Mouse (Mus musculus) CD4-positive naive resting alpha-beta T cell, adult 76 days (primary cell): Measurements from ENCODE around the gene Cyp46a1. TPM values are rescaled to one million over a fixed set of nuclear protein-coding genes. Genes with fewer than 3 reads are reported as not detected.

Experiments used
- total RNA-seq: library from RNA; stranded (reverse); gene quantifications from one replicate; pipeline ENCODE4 v1.2.4, GENCODE M21; 2023

Gene Cyp46a1
- not detected for total RNA-seq

DNA sequence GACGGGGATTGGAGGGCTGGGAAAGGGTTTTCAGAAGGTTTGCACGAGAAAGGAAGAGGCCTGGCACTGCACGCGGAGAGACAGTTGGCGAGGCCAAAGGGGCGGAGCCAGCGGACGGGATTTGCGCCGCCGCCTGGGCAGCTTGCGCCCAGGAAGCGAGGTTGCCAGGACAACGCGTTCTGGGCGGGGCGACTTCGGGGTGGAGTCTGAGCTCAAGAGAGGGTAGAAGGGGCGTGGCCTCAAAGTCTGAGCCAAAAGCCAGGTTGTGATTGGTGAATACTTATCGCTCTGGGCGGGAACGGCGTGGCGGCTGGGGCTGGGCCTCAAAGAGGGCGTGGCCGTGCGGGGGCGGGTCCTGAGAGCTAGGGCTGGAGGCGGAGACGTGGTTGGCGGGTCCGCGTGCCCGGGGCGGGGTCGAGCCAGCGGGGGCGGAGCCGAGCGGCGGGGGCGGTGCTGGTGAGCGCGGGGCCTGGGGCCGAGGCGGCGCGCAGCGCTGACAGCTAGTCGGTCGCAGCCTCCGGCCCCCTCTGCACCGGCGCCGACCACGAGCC lies at the start of gene Cyp46a1:
Cyp46a1 (plus strand) TSS at position 487 of the 551 bp plus-strand sequence.

GRCm38 (mm10) chr12:108305812-108306794 lies 28.1 kb upstream of the Cyp46a1 start, which contains the start of gene Hhipl1:
TSS of gene Hhipl1 (plus strand) at chr12:108306270.

DNA sequence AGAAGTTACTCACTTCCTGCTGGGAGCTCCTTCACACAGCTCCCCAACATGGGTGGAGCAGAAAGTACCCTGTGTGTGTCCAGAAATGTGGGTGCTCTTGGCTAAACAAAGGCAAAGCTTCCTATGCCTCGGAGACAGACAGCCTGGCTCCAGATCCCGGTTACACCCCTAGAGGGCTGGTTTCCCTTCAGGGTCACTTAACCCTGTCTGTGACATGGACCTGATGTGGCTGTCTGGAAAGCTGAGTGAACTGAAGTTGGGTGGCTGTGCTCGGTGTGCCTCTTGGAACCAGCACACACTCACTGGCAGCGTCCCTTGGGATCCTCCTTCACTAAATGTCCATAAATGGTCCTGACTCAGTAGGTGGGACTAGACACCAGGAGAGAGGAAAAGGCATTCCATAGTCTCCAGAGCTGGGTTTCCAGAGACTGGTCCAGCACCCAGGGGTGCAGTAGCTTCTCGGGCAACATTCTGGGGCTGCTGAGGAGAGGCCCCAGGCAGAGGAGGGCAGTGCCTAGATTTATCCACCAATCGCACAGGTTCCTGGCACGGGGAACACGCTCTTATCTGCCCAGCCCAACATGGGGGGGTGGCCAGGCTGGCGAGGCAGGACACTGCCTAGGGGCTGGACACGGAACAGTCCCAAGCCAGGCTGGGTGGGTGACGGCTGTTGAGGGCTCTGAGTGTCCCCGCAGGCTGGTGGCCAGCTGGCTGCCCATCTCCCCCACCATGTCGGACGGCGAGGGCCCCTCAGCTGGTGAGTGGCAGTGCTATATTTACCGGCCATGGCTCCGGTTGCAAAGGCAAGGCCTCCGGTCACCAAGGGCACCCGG lies 36.6 kb downstream of the Cyp46a1 start, which contains the start of gene Eml1:
Eml1 (plus strand) TSS at position 362 of the 833 bp plus-strand sequence.

Other genes starting within 250 kb of the Cyp46a1 start
- 95.5 TPM for gene Setd3, start 155.1 kb upstream of the Cyp46a1 start, total RNA-seq
- gene Ccnk, start 154.8 kb upstream of the Cyp46a1 start, total RNA-seq: 123 TPM
- gene Ccdc85c, start 59.0 kb upstream of the Cyp46a1 start, total RNA-seq: 1.7 TPM
- not detected for gene Hhipl1, start 28.1 kb upstream of the Cyp46a1 start, total RNA-seq
- gene Eml1, start 36.6 kb downstream of the Cyp46a1 start, total RNA-seq: not detected
- gene Evl, start 220.3 kb downstream of the Cyp46a1 start, total RNA-seq: 754 TPM